Mouse (Mus musculus) hindbrain, embryonic 10.5 days (tissue): ENCODE measurements around the gene Epgn. TPM values are rescaled to one million over a fixed set of nuclear protein-coding genes. Genes with fewer than 3 reads are reported as not detected.

ENCODE experiments used
- DNase-seq: peaks from one replicate; pipeline ENCODE4 v3.0.0-alpha.2; 2017; ENCODE audit warnings: low spot score
- H3K27ac ChIP-seq: fragments of 300-500 bp; sonication (generic); 2 replicates; pipeline ENCODE4 v1.5.1; 2016; ENCODE audit warnings: mild to moderate bottlenecking, moderate library complexity
- H3K27me3 ChIP-seq: fragments of 300-500 bp; sonication (generic); 2 replicates; pipeline ENCODE4 v1.6.1; 2016; ENCODE audit warnings: mild to moderate bottlenecking; ENCODE audit not compliant: poor library complexity, insufficient read depth, severe bottlenecking
- H3K36me3 ChIP-seq: fragments of 300-500 bp; sonication (generic); 2 replicates; pipeline ENCODE4 v1.6.1; 2016; ENCODE audit warnings: mild to moderate bottlenecking, moderate library complexity
- H3K4me1 ChIP-seq: fragments of 300-500 bp; sonication (generic); replicated peaks from 2 replicates; pipeline ENCODE4 v1.6.1; 2016; ENCODE audit warnings: mild to moderate bottlenecking
- H3K4me3 ChIP-seq: fragments of 300-500 bp; sonication (generic); 2 replicates; pipeline ENCODE4 v1.5.1; 2016; ENCODE audit warnings: mild to moderate bottlenecking, moderate library complexity
- H3K9me3 ChIP-seq: fragments of 300-500 bp; sonication (generic); 2 replicates; pipeline ENCODE4 v1.6.1; 2016; ENCODE audit warnings: mild to moderate bottlenecking, moderate library complexity
- WGBS: fragments of 180-500 bp; shearing (Covaris S2); methylation state at CpG from one replicate; pipeline ENCODE4 v1.1.7; 2016; 5-methylcytosine and 5-hydroxymethylcytosine counted together
- polyA plus RNA-seq: library from polyadenylated mRNA; unstranded; fragments of >200 nt; fragmentation: Nextera tagmentation; extraction: Ambion mirVana; gene quantifications from 2 replicates; pipeline ENCODE4 v1.2.1, GENCODE M21; 2016

Gene Epgn
- polyA plus RNA-seq = 0.08 TPM in 1 of 2 replicates, not detected in the other

- Histone ChIP-seq H3K4me3 (no peak within 1 kb of the TSS), H3K9me3 (no peaks in the 10 kb centered on the region), H3K4me1 (no peaks in the 10 kb centered on the region), H3K27ac (no peak within 1 kb of the TSS), H3K27me3 (no peaks in the 10 kb centered on the region), H3K36me3 (no peaks in the 10 kb centered on the region)
- WGBS = 88% methylated on average over 6 of the region's 6 CpGs
- no peak for DNase-seq
Measured at GRCm38 (mm10) chr5:91027164-91027563, at the start of gene Epgn. Gene Epgn, plus strand, starts transcription at chr5:91027464.

DNA sequence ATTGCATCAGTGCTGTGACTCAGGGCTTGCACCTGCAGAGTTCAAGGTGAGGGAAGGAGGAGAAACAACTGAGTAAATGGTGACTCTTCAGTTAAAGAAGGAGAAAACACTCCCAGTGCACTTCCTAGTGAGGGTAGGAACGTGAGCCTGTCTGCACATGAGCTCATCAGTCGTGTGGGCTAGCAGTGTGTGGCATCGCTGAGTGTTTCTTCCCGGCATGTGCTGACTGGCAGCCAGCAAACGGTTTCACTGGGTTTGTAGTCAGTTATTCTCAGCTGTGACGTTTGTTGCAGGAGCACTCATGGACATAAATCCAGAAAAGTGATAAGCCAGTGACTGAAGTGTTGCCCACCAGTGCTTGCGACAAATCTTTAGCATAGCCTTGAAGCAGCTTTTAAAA lies 47.0 kb upstream of the Epgn start:
- H3K4me3 ChIP-seq = no peak overlapping the region
- H3K4me1 ChIP-seq = no peaks in the 10 kb centered on the region
- WGBS = 90% methylated on average over 7 of the region's 7 CpGs
- peaks cover 15% of the 10 kb centered on the region for H3K36me3 ChIP-seq
- no peaks in the 10 kb centered on the region for H3K27me3 ChIP-seq
- H3K9me3 ChIP-seq = no peaks in the 10 kb centered on the region
- no peak for DNase-seq
- no peak overlapping the region for H3K27ac ChIP-seq

DNA sequence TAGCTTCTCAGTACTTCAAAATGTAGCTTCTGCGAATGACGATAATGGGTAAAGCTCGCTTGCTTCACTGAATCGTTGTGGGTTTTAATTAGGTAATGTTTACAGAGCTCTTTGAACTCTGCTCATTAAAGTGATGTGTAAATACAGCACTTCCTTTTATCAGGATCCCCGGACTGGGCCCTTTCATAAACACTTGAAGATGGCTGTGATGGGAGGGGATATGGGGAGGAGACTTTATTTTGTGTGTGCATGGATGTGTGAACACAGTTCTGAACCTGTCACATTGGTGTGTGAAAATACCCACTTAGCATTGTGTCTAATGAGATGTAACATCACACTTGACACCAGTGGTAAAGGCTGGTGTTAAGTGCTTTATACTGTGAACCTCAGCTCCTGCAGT lies 39.7 kb upstream of the Epgn start:
- Histone ChIP-seq H3K4me3 (no peak overlapping the region), H3K4me1 (no peaks in the 10 kb centered on the region), H3K36me3 (peaks cover 8% of the 10 kb centered on the region), H3K27ac (no peak overlapping the region), H3K9me3 (no peaks in the 10 kb centered on the region), H3K27me3 (no peaks in the 10 kb centered on the region)
- 86% methylated on average over 5 of the region's 5 CpGs for WGBS
- DNase-seq = no peak

GRCm38 (mm10) chr5:90988149-90988548 lies 39.1 kb upstream of the Epgn start:
- Histone ChIP-seq H3K4me1 (no peaks in the 10 kb centered on the region), H3K9me3 (no peaks in the 10 kb centered on the region), H3K36me3 (peaks cover 8% of the 10 kb centered on the region), H3K4me3 (no peak overlapping the region), H3K27ac (no peak overlapping the region), H3K27me3 (no peaks in the 10 kb centered on the region)
- 86% methylated on average over 3 of the region's 3 CpGs for WGBS
- DNase-seq = no peak

DNA sequence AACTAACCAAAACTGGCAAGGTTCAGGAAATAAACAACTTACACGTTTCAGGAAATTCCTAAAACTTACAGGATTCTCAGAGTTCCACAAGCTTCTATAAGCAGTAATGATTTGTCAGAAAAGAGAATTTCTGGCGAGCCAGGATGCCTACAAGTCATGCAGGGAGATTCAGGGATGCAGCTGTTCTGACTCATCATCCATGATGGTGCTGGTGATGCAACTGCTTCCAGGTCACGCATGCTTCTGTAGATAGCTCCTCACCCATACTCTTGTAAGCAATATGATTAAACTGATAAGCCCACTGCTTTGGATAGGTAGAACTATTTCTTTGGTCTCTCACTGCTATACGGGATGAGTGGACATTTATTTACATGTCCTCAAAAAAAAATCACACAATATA lies 38.7 kb upstream of the Epgn start:
- H3K36me3 ChIP-seq = peaks cover 8% of the 10 kb centered on the region
- no peaks in the 10 kb centered on the region for H3K4me1 ChIP-seq
- 94% methylated on average over 4 of the region's 4 CpGs for WGBS
- H3K4me3 ChIP-seq = no peak overlapping the region
- DNase-seq = no peak
- no peaks in the 10 kb centered on the region for H3K9me3 ChIP-seq
- H3K27me3 ChIP-seq = no peaks in the 10 kb centered on the region
- H3K27ac ChIP-seq = no peak overlapping the region

GRCm38 (mm10) chr5:90999942-91000341 lies 27.3 kb upstream of the Epgn start:
- Histone ChIP-seq H3K36me3 (no peaks in the 10 kb centered on the region), H3K9me3 (no peaks in the 10 kb centered on the region), H3K27me3 (no peaks in the 10 kb centered on the region), H3K4me3 (no peak overlapping the region), H3K27ac (no peak overlapping the region), H3K4me1 (no peaks in the 10 kb centered on the region)
- WGBS = 95% methylated on average over 8 of the region's 8 CpGs
- DNase-seq = no peak

- Histone ChIP-seq H3K27me3 (no peaks in the 10 kb centered on the region), H3K4me3 (no peak overlapping the region), H3K27ac (no peak overlapping the region), H3K36me3 (no peaks in the 10 kb centered on the region), H3K9me3 (no peaks in the 10 kb centered on the region), H3K4me1 (no peaks in the 10 kb centered on the region)
- no peak for DNase-seq
- WGBS = 89% methylated on average over 10 of the region's 10 CpGs
Measured at GRCm38 (mm10) chr5:91015216-91015615, 12.0 kb upstream of the Epgn start.

DNA sequence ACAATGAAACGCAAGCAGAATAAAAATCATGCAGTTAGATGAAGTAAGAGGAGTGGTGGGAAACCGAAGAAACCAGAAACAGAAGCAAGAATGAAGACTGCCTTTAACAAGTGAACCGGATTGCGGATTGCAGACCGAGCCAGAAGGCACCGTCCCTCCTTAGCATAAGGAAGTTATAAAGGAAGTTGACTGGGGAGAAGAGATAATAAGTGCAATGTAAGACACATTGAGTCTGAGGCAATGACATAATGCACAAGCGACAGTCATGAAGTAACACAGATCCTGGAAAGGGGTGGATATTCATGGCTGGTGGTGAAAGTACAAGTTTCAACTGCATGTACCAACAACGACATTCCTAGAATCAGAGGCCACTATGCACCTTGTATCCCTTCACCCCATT lies 4.2 kb upstream of the Epgn start:
- Histone ChIP-seq H3K27ac (no peak overlapping the region), H3K36me3 (no peaks in the 10 kb centered on the region), H3K27me3 (no peaks in the 10 kb centered on the region), H3K4me3 (no peak overlapping the region), H3K4me1 (no peaks in the 10 kb centered on the region), H3K9me3 (no peaks in the 10 kb centered on the region)
- no peak for DNase-seq
- WGBS = 91% methylated on average over 8 of the region's 8 CpGs

GRCm38 (mm10) chr5:91027840-91028239 lies 576 bp downstream of the Epgn start:
- Histone ChIP-seq H3K9me3 (no peaks in the 10 kb centered on the region), H3K4me1 (no peaks in the 10 kb centered on the region), H3K27me3 (no peaks in the 10 kb centered on the region), H3K27ac (no peak overlapping the region), H3K4me3 (no peak overlapping the region), H3K36me3 (no peaks in the 10 kb centered on the region)
- DNase-seq = no peak
- 89% methylated on average over 1 of the region's 1 CpGs for WGBS

GRCm38 (mm10) chr5:91030629-91031028 lies 3.4 kb downstream of the Epgn start:
- H3K9me3 ChIP-seq = no peaks in the 10 kb centered on the region
- no peak overlapping the region for H3K4me3 ChIP-seq
- WGBS = 92% methylated on average over 2 of the region's 2 CpGs
- no peak for DNase-seq
- H3K4me1 ChIP-seq = no peaks in the 10 kb centered on the region
- no peaks in the 10 kb centered on the region for H3K27me3 ChIP-seq
- H3K27ac ChIP-seq = no peak overlapping the region
- no peaks in the 10 kb centered on the region for H3K36me3 ChIP-seq

DNA sequence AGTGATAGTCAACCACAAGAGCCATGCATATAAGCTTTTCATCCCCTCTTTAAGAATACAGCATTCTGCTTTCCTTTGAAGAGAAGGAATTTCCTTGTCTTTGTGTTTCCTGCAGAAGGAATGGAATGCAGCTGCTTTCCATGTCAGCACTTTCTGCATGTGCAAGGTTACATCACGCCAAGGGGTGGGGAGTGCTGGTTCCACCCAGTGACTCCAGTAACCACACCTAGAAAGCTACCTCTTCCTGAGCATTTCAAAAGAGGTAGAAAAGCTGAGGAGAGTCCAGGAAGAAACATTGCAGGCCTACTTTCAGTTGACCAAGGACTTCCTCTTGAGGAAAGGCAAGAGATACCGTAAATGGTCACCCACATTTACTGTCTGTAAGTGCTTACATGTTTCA lies 8.1 kb downstream of the Epgn start:
- H3K36me3 ChIP-seq = no peaks in the 10 kb centered on the region
- no peaks in the 10 kb centered on the region for H3K4me1 ChIP-seq
- H3K4me3 ChIP-seq = no peak overlapping the region
- H3K9me3 ChIP-seq = no peaks in the 10 kb centered on the region
- no peak overlapping the region for H3K27ac ChIP-seq
- no peak for DNase-seq
- H3K27me3 ChIP-seq = no peaks in the 10 kb centered on the region
- 87% methylated on average over 2 of the region's 2 CpGs for WGBS

- no peaks in the 10 kb centered on the region for H3K4me1 ChIP-seq
- 93% methylated on average over 4 of the region's 4 CpGs for WGBS
- DNase-seq = no peak
Measured at GRCm38 (mm10) chr5:91036628-91037027, 9.4 kb downstream of the Epgn start.

GRCm38 (mm10) chr5:91037756-91038155 lies 10.5 kb downstream of the Epgn start:
- Histone ChIP-seq H3K36me3 (no peaks in the 10 kb centered on the region), H3K4me3 (no peak overlapping the region), H3K4me1 (no peaks in the 10 kb centered on the region), H3K27ac (no peak overlapping the region), H3K27me3 (no peaks in the 10 kb centered on the region), H3K9me3 (no peaks in the 10 kb centered on the region)
- DNase-seq = no peak
- 73% methylated on average over 2 of the region's 2 CpGs for WGBS

More at GRCm38 (mm10) chr5:91036628-91037027, 9.4 kb downstream of the Epgn start:
- no peaks in the 10 kb centered on the region for H3K36me3 ChIP-seq
- H3K27ac ChIP-seq = no peak overlapping the region
- H3K9me3 ChIP-seq = no peaks in the 10 kb centered on the region
- no peaks in the 10 kb centered on the region for H3K27me3 ChIP-seq
- no peak overlapping the region for H3K4me3 ChIP-seq

DNA sequence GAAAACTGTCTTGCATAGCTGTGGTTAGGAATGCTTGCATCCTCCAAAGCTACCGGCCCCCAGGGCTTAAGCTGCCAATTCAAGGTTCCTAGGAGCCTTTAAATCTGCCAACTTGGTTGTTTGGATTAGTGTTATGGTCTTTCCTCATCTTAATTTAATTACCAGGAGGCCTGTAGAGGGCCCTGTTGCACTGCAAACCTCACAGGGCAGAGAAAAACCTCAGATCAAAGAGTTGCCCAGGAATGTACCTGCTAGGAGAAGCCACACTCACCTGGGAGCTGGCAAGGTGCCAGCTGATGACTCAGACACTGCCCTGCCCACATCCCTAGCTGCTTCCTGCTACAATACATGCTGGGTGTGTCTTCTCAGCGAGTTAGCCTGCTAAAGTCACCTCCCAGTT lies 11.3 kb downstream of the Epgn start:
- H3K36me3 ChIP-seq = no peaks in the 10 kb centered on the region
- no peak for DNase-seq
- H3K27ac ChIP-seq = no peak overlapping the region
- 17% methylated on average over 2 of the region's 2 CpGs for WGBS
- H3K4me3 ChIP-seq = no peak overlapping the region
- H3K4me1 ChIP-seq = no peaks in the 10 kb centered on the region
- H3K27me3 ChIP-seq = no peaks in the 10 kb centered on the region
- no peaks in the 10 kb centered on the region for H3K9me3 ChIP-seq
